Mouse (Mus musculus): ENCODE data around the gene Gpr132. TPM values are rescaled to one million over a fixed set of nuclear protein-coding genes. Genes with fewer than 3 reads are reported as not detected.

The Gpr132 gene
- total and polyA plus RNA-seq, 3 experiments, result 24.4 to 62.1 (median 44.7) TPM

- Histone ChIP-seq H3K27me3 (replicated peaks) (no peaks in the 10 kb centered on the region), H3K4me2 (ENCODE audit: insufficient read depth, low read depth, poor library complexity, severe bottlenecking) (no peak overlapping the region), H3K36me3 (replicated peaks in 1 of 2; ENCODE audit: control insufficient read depth in 1 of 2, insufficient read depth in 1 of 2, low read length in 1 of 2) (peaks cover 4 to 17% of the 10 kb centered on the region in 2 experiments), H3K9me3 (replicated peaks; ENCODE audit: low read length) (no peaks in the 10 kb centered on the region), H3K9ac (ENCODE audit: insufficient read depth, low read depth) (no peak overlapping the region), H3K27ac (ENCODE audit: insufficient read depth, low read depth) (no peak overlapping the region), H3K4me1 (ENCODE audit: control insufficient read depth in 1 of 2, insufficient read depth in 2 of 2) (peaks cover 4 to 18% of the 10 kb centered on the region in 2 experiments), H3K79me2 (replicated peaks; ENCODE audit: control insufficient read depth, extremely low read depth, insufficient read depth, poor library complexity, severe bottlenecking) (peaks cover 3% of the 10 kb centered on the region), H3K4me3 (replicated peaks in 1 of 3; ENCODE audit: low read depth in 2 of 3, low read length in 2 of 3, poor library complexity in 1 of 3) (no peak overlapping the region)
- in situ Hi-C loops (cut with MboI; ENCODE audit: low pct_ligation_motif_present, low pct_unique_long_range_greater_than_20kb, low sequenced_read_pairs), result no loop called here
- TF ChIP-seq KAT2A (IDR thresholded peaks at IDR 0.05; ENCODE audit: insufficient replicate concordance, low read length), result no peak
- TF ChIP-seq NELFE (IDR thresholded peaks at IDR 0.05; ENCODE audit: low read depth, low read length), result no peak
- TF ChIP-seq MEF2A (IDR thresholded peaks at IDR 0.05; ENCODE audit: borderline replicate concordance, low read depth, low read length), result no peak
- TF ChIP-seq JUN (IDR thresholded peaks at IDR 0.05; ENCODE audit: insufficient read depth, low read depth, low read length), result no peak
- no peak for TF ChIP-seq CHD2 (IDR thresholded peaks at IDR 0.05; ENCODE audit: low read length)
- TF ChIP-seq RCOR1 (conservative IDR thresholded peaks at IDR 0.05; ENCODE audit: low read depth, low read length), result no peak
- TF ChIP-seq E2F4 (IDR thresholded peaks at IDR 0.05; ENCODE audit: insufficient replicate concordance, low read depth, low read length), result no peak
- TF ChIP-seq HCFC1 (IDR thresholded peaks at IDR 0.05; ENCODE audit: low read depth, low read length), result no peak
- TF ChIP-seq ZNF384 (IDR thresholded peaks at IDR 0.05; ENCODE audit: low read depth, low read length), result no peak
- DNase-seq (ENCODE audit: extremely low read depth), result no peak
- dilution Hi-C loops (cut with MboI; ENCODE audit: extremely low pct_ligation_motif_present, extremely low pct_unique_long_range_greater_than_20kb, low sequenced_read_pairs), result no loop called here
Observed at GRCm38 (mm10) chr12:112833527-112833926, 34.5 kb downstream of the Gpr132 start.

GRCm38 (mm10) chr12:112832411-112832810 is 35.6 kb downstream of the Gpr132 start:
- Histone ChIP-seq H3K9ac (ENCODE audit: insufficient read depth, low read depth) (no peak overlapping the region), H3K27ac (ENCODE audit: insufficient read depth, low read depth) (no peak overlapping the region), H3K9me3 (replicated peaks; ENCODE audit: low read length) (no peaks in the 10 kb centered on the region), H3K79me2 (replicated peaks; ENCODE audit: control insufficient read depth, extremely low read depth, insufficient read depth, poor library complexity, severe bottlenecking) (peaks cover 14% of the 10 kb centered on the region), H3K4me2 (ENCODE audit: insufficient read depth, low read depth, poor library complexity, severe bottlenecking) (no peak overlapping the region), H3K4me3 (replicated peaks in 1 of 3; ENCODE audit: low read depth in 2 of 3, low read length in 2 of 3, poor library complexity in 1 of 3) (no peak overlapping the region), H3K4me1 (ENCODE audit: control insufficient read depth in 1 of 2, insufficient read depth in 2 of 2) (peaks cover 4 to 24% of the 10 kb centered on the region in 2 experiments), H3K36me3 (replicated peaks in 1 of 2; ENCODE audit: control insufficient read depth in 1 of 2, insufficient read depth in 1 of 2, low read length in 1 of 2) (peaks cover 8 to 24% of the 10 kb centered on the region in 2 experiments), H3K27me3 (replicated peaks) (no peaks in the 10 kb centered on the region)
- dilution Hi-C loops (cut with MboI; ENCODE audit: extremely low pct_ligation_motif_present, extremely low pct_unique_long_range_greater_than_20kb, low sequenced_read_pairs) (no loop called here), in situ Hi-C loops (cut with MboI; ENCODE audit: low pct_ligation_motif_present, low pct_unique_long_range_greater_than_20kb, low sequenced_read_pairs) (no loop called here)
- DNase-seq (ENCODE audit: extremely low read depth), result no peak
- no peak for TF ChIP-seq TCF12 (IDR thresholded peaks at IDR 0.05; ENCODE audit: low read depth, low read length)

GRCm38 (mm10) chr12:112830570-112830969 is 37.5 kb downstream of the Gpr132 start:
- no peak for TF ChIP-seq EP300 (IDR thresholded peaks at IDR 0.05; ENCODE audit: low read length)
- TF ChIP-seq ZC3H11A (IDR thresholded peaks at IDR 0.05; ENCODE audit: low read depth, low read length), result no peak
- TF ChIP-seq BHLHE40 (IDR thresholded peaks at IDR 0.05; ENCODE audit: low read depth, low read length), result no peak
- no peak for TF ChIP-seq CTCF (conservative IDR thresholded peaks at IDR 0.05 in 1 of 2, IDR thresholded peaks at IDR 0.05 in 1 of 2; ENCODE audit: low read depth in 2 of 2, low read length in 2 of 2)
- no peak for TF ChIP-seq ETS1 (conservative IDR thresholded peaks at IDR 0.05; ENCODE audit: low read depth, low read length)
- TF ChIP-seq UBTF (IDR thresholded peaks at IDR 0.05; ENCODE audit: low read depth, low read length), result no peak
- TF ChIP-seq IRF4 (IDR thresholded peaks at IDR 0.05; ENCODE audit: low read depth, low read length), result no peak
- TF ChIP-seq RCOR1 (conservative IDR thresholded peaks at IDR 0.05; ENCODE audit: low read depth, low read length), result no peak
- TF ChIP-seq HCFC1 (IDR thresholded peaks at IDR 0.05; ENCODE audit: low read depth, low read length), result no peak
- no peak for TF ChIP-seq GABPA (IDR thresholded peaks at IDR 0.05; ENCODE audit: insufficient replicate concordance, low read depth, low read length)
- TF ChIP-seq USF2 (conservative IDR thresholded peaks at IDR 0.05; ENCODE audit: low read depth, low read length), result no peak
- no peak for TF ChIP-seq POLR2A (IDR thresholded peaks at IDR 0.05; ENCODE audit: low read depth, low read length)
- Histone ChIP-seq H3K4me2 (ENCODE audit: insufficient read depth, low read depth, poor library complexity, severe bottlenecking) (peak overlapping the region; percentile 76), H3K27me3 (replicated peaks) (no peaks in the 10 kb centered on the region), H3K36me3 (replicated peaks in 1 of 2; ENCODE audit: control insufficient read depth in 1 of 2, insufficient read depth in 1 of 2, low read length in 1 of 2) (peaks cover 12 to 42% of the 10 kb centered on the region in 2 experiments), H3K27ac (ENCODE audit: insufficient read depth, low read depth) (no peak overlapping the region), H3K4me1 (ENCODE audit: control insufficient read depth in 1 of 2, insufficient read depth in 2 of 2) (peaks cover 9 to 42% of the 10 kb centered on the region in 2 experiments), H3K4me3 (replicated peaks in 1 of 3; ENCODE audit: low read depth in 2 of 3, low read length in 2 of 3, poor library complexity in 1 of 3) (peak overlapping the region; percentile 83 to 85 (median 83)), H3K9me3 (replicated peaks; ENCODE audit: low read length) (no peaks in the 10 kb centered on the region), H3K9ac (ENCODE audit: insufficient read depth, low read depth) (peak overlapping the region; percentile 90), H3K79me2 (replicated peaks; ENCODE audit: control insufficient read depth, extremely low read depth, insufficient read depth, poor library complexity, severe bottlenecking) (peaks cover 33% of the 10 kb centered on the region)
- dilution Hi-C loops (cut with MboI; ENCODE audit: extremely low pct_ligation_motif_present, extremely low pct_unique_long_range_greater_than_20kb, low sequenced_read_pairs) (no loop called here), in situ Hi-C loops (cut with MboI; ENCODE audit: low pct_ligation_motif_present, low pct_unique_long_range_greater_than_20kb, low sequenced_read_pairs) (no loop called here)
- no peak for DNase-seq (ENCODE audit: extremely low read depth)
